Mouse (Mus musculus) hindbrain, postnatal 0 days (tissue): ENCODE data around the gene Tyro3. TPM values are rescaled to one million over a fixed set of nuclear protein-coding genes. Genes with fewer than 3 reads are reported as not detected.

Experiments used
- ATAC-seq: fragments of 200-750 bp; cut with Nextera tagmentation; 2 replicates; pipeline ENCODE4 v1.8.0; 2017; ENCODE audit warnings: mild to moderate bottlenecking, moderate TSS enrichment, moderate library complexity
- DNase-seq: peaks from one replicate; pipeline ENCODE4 v3.0.0-alpha.2; 2015; ENCODE audit warnings: low spot score
- H3K27ac ChIP-seq: fragments of 300-500 bp; sonication (generic); 2 replicates; pipeline ENCODE4 v1.5.1; 2014; ENCODE audit warnings: mild to moderate bottlenecking
- H3K27me3 ChIP-seq: fragments of 300-500 bp; sonication (generic); 2 replicates; pipeline ENCODE4 v1.6.1; 2014; ENCODE audit warnings: low read length, mixed read lengths; ENCODE audit not compliant: insufficient read depth
- H3K36me3 ChIP-seq: fragments of 300-500 bp; sonication (generic); 2 replicates; pipeline ENCODE4 v1.6.1; 2014; ENCODE audit warnings: low read length, mixed read lengths; ENCODE audit not compliant: insufficient read depth
- H3K4me1 ChIP-seq: fragments of 300-500 bp; sonication (generic); 2 replicates; pipeline ENCODE4 v1.6.1; 2014; ENCODE audit warnings: antibody characterized with exemption, low read length, mixed read lengths; ENCODE audit not compliant: insufficient read depth
- H3K4me2 ChIP-seq: fragments of 300-500 bp; sonication (generic); 2 replicates; pipeline ENCODE4 v1.6.1; 2014; ENCODE audit warnings: low read depth, mild to moderate bottlenecking, low read length, moderate library complexity, mixed read lengths
- H3K4me3 ChIP-seq: fragments of 300-500 bp; sonication (generic); 2 replicates; pipeline ENCODE4 v1.5.1; 2014; ENCODE audit warnings: low read length
- H3K9ac ChIP-seq: fragments of 300-500 bp; sonication (generic); replicated peaks from 2 replicates; pipeline ENCODE4 v1.6.1; 2014; ENCODE audit warnings: mild to moderate bottlenecking, low read length, moderate library complexity, mixed read lengths
- H3K9me3 ChIP-seq: fragments of 300-500 bp; sonication (generic); 2 replicates; pipeline ENCODE4 v1.6.1; 2016; ENCODE audit warnings: low read length, mixed read lengths
- CTCF ChIP-seq: IDR thresholded peaks from 2 replicates; pipeline ENCODE4 v1.5.1; 2016; ENCODE audit warnings: antibody characterized with exemption, control low read depth, low read depth
- WGBS: fragments of 180-500 bp; shearing (Covaris S2); extraction: QIAGEN DNeasy Blood & Tissue Kit; methylation state at CpG from one replicate; pipeline ENCODE4 v1.1.7; 2014; 5-methylcytosine and 5-hydroxymethylcytosine counted together
- polyA plus RNA-seq: library from polyadenylated mRNA; unstranded; fragments of >200 nt; fragmentation: Nextera tagmentation; extraction: Ambion mirVana; gene quantifications from 2 replicates; pipeline ENCODE4 v1.2.1, GENCODE M21; 2015
- total RNA-seq: library from RNA; depleted of rRNA; stranded (reverse); fragments of >200 nt; gene quantifications from 2 replicates; pipeline ENCODE4 v1.2.3, GENCODE M21; 2014; rRNA removed

The Tyro3 gene
- total RNA-seq: 85.8 and 98.9 TPM in 2 replicates
- polyA plus RNA-seq: 26.5 and 26.6 TPM in 2 replicates

DNA sequence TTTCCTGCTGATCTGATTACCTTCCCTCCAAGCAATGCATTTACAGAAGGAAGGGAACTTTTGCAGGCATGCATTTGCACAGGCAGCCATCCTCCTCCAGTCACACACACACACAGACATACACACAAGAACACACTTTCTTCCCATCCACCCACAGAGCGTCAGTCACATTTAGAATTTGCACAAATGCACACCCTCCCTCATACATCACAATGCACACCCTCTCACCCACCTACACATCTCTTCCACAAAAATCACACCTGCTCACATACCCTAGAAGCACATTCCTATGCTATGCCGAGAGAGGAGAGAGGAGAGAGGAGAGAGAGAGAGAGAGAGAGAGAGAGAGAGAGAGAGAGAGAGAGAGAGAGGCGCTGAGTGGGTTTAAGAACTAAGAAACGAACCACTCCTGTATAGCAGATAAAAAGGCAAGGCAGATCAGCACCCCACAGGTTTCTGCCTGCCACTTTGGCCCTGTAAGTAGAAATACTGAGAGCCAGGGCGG is at the start of gene Tyro3:
Gene Tyro3, plus strand, starts transcription at position 455 of the 505 bp plus-strand sequence.
- TF ChIP-seq CTCF: no peak
- no peak for DNase-seq
- ATAC-seq: no peak
- no peak within 1 kb of the TSS for H3K27ac ChIP-seq
- no peaks in the 10 kb centered on the region for H3K27me3 ChIP-seq
- H3K4me3 ChIP-seq: no peak within 1 kb of the TSS
- H3K9me3 ChIP-seq: no peaks in the 10 kb centered on the region
- WGBS: 74% methylated on average over 5 of the region's 5 CpGs
- no peak within 1 kb of the TSS for H3K4me2 ChIP-seq
- peaks cover 8% of the 10 kb centered on the region for H3K4me1 ChIP-seq
- H3K9ac ChIP-seq: no peak within 1 kb of the TSS
- H3K36me3 ChIP-seq: no peaks in the 10 kb centered on the region

DNA sequence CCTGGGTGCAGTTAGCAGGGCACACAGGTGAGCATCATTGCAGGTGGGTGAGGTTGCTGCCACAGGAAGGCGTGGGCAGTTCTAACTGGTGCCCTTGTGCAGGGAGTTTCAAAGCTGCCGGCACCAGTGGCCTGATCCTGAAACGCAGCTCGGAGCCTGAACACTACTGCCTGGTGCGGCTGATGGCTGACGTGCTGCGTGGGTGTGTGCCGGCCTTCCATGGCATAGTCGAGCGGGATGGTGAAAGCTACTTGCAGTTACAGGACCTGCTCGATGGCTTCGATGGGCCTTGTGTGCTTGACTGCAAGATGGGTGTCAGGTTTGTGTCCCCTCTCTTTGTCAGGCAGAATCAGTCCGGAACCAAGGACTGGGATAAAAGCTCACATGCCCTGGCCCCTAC is 48.3 kb upstream of the Tyro3 start:
- Histone ChIP-seq H3K36me3 (no peaks in the 10 kb centered on the region), H3K27ac (no peak overlapping the region), H3K4me1 (no peaks in the 10 kb centered on the region), H3K9me3 (no peaks in the 10 kb centered on the region), H3K27me3 (peaks cover under 1% of the 10 kb centered on the region; the same call in 1 of the 2 replicates), H3K9ac (no peak overlapping the region), H3K4me3 (no peak overlapping the region), H3K4me2 (no peak overlapping the region)
- 79% methylated on average over 13 of the region's 13 CpGs for whole genome bisulfite sequencing
- no peak for ATAC-seq
- no peak for TF ChIP-seq CTCF
- no peak for DNase-seq

DNA sequence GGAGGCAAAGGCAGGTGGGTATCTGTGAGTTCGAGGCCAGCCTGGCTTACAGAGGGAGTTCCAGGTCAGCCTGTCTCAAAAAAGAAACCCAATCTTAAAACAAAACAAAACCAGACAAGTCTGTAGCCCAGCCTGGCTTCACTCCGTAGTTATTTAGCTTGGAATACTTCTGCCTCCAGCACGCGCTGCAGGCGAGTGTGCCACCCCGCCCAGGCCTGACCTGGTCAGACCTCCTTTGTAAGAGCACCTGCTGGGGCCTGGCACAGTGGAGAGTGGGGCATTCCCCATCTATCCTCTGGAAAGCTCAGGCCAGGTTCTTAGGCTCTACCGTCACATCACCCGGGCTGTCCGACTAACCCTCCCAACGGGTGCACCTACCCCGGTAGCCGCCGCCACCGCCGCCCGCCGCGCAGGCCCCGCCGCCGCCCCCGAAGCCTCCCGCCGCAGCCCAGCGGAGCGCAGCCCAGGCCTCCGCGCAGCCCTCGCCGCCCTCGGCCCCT is 39.9 kb upstream of the Tyro3 start:
- Histone ChIP-seq H3K27ac (no peak overlapping the region), H3K9ac (peak overlapping the region; percentile 43), H3K4me1 (peaks cover 4% of the 10 kb centered on the region; the same call in 1 of the 2 replicates), H3K9me3 (no peaks in the 10 kb centered on the region), H3K36me3 (no peaks in the 10 kb centered on the region), H3K4me2 (peak overlapping the region; percentile 97), H3K27me3 (0 out of 2 replicates have a peak, but pooled peaks cover 19% of the 10 kb centered on the region), H3K4me3 (peak overlapping the region; percentile 60)
- DNase-seq (no peak), ATAC-seq (peak; percentile 31; the same call in 1 of the 2 replicates)
- 3% methylated on average over 24 of the region's 31 CpGs for whole genome bisulfite sequencing
- TF ChIP-seq CTCF: no peak

GRCm38 (mm10) chr2:119758101-119758843 is 39.3 kb upstream of the Tyro3 start:
- Histone ChIP-seq H3K36me3 (no peaks in the 10 kb centered on the region), H3K4me1 (peaks cover 4% of the 10 kb centered on the region; the same call in 1 of the 2 replicates), H3K9ac (peak overlapping the region; percentile 43), H3K27me3 (0 out of 2 replicates have a peak, but pooled peaks cover 19% of the 10 kb centered on the region), H3K9me3 (no peaks in the 10 kb centered on the region), H3K27ac (no peak overlapping the region), H3K4me2 (peak overlapping the region; percentile 97), H3K4me3 (peak overlapping the region; percentile 60)
- TF ChIP-seq CTCF: no peak
- peak; percentile 25 for DNase-seq
- WGBS: 1% methylated on average over 51 of the region's 77 CpGs
- ATAC-seq: peak; percentile 39

- TF ChIP-seq CTCF: no peak
- Histone ChIP-seq H3K4me3 (peak overlapping the region; percentile 60), H3K9me3 (no peaks in the 10 kb centered on the region), H3K27me3 (0 out of 2 replicates have a peak, but pooled peaks cover 19% of the 10 kb centered on the region), H3K27ac (no peak overlapping the region), H3K9ac (peak overlapping the region; percentile 43; the same call in 1 of the 2 replicates), H3K4me2 (peak overlapping the region; percentile 97), H3K36me3 (peaks cover 8% of the 10 kb centered on the region), H3K4me1 (peaks cover 4% of the 10 kb centered on the region; the same call in 1 of the 2 replicates)
- WGBS: 9% methylated on average over 37 of the region's 44 CpGs
- ATAC-seq: no peak
- no peak for DNase-seq
Measured at GRCm38 (mm10) chr2:119758844-119759835, 38.4 kb upstream of the Tyro3 start.

- Histone ChIP-seq H3K9me3 (no peaks in the 10 kb centered on the region), H3K27me3 (0 out of 2 replicates have a peak, but pooled peaks cover 19% of the 10 kb centered on the region), H3K4me1 (peaks cover 4% of the 10 kb centered on the region; the same call in 1 of the 2 replicates), H3K4me3 (no peak within 1 kb of the TSS), H3K9ac (no peak within 1 kb of the TSS), H3K27ac (no peak within 1 kb of the TSS), H3K36me3 (peaks cover 19% of the 10 kb centered on the region), H3K4me2 (peak within 1 kb of the TSS; percentile 97; the same call in 1 of the 2 replicates)
- DNase-seq (no peak), ATAC-seq (no peak)
- 26% methylated on average over 9 of the region's 9 CpGs for WGBS
- TF ChIP-seq CTCF: no peak
Measured at GRCm38 (mm10) chr2:119760251-119760650, 37.3 kb upstream of the Tyro3 start, which contains the start of gene Ltk. Ltk (minus strand) TSS chr2:119760431.
